Mouse (Mus musculus) right cerebral cortex, adult 2 months (tissue): Measurements from ENCODE around the gene Hic1.
A peak's percentile ranks its signal among the peaks of the same experiment; 100 is the strongest.

ENCODE experiments used
- DNase-seq, 2 experiments: peaks; one replicate each; pipeline ENCODE4 v3.0.0; 2021 to 2022; ENCODE audit warnings: low spot score in 2 of 2

The Hic1 gene

GRCm38 (mm10) chr11:75169405-75170080 lies at the start of gene Hic1:
Hic1 (minus strand) TSS chr11:75169519.
- no peak for DNase-seq

GRCm38 (mm10) chr11:75214081-75214950 lies 45.0 kb upstream of the Hic1 start:
- no peak for DNase-seq

DNA sequence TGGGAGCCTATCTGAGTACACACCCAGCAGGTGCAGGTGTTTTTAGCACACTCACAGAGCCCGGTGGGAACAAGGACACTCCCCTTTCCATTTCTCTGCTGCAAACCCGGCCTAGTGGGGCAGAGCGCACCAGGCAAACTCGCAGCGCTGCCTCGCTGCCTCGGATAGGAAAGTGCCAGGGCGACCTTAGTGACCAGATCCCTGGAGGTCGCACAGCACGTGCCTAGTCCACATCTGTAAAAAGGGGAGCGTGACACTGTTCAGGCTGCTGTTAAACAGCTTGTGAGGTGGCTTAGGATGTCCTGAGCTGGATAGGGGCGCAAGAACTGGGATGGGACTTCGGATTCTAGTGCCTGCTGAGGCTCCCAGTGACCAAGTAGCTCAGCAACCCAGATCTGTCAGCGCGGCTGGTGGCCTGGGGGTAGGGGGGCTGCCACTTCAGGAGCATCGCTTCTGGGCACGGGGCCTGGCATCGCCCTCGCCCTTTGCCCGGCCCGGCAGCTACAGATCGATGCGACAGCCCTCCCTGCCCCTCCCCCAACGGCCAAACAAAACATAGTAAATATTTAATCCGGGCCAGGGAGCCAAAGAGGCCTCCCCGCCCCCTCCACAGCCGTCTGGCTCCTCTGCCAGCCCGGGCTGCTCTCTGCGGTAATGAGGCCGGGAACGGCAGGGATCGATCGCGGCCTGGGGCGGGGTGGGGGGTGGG lies 44.2 kb upstream of the Hic1 start:
- no peak for DNase-seq

GRCm38 (mm10) chr11:75212876-75213275 lies 43.6 kb upstream of the Hic1 start:
- no peak for DNase-seq

DNA sequence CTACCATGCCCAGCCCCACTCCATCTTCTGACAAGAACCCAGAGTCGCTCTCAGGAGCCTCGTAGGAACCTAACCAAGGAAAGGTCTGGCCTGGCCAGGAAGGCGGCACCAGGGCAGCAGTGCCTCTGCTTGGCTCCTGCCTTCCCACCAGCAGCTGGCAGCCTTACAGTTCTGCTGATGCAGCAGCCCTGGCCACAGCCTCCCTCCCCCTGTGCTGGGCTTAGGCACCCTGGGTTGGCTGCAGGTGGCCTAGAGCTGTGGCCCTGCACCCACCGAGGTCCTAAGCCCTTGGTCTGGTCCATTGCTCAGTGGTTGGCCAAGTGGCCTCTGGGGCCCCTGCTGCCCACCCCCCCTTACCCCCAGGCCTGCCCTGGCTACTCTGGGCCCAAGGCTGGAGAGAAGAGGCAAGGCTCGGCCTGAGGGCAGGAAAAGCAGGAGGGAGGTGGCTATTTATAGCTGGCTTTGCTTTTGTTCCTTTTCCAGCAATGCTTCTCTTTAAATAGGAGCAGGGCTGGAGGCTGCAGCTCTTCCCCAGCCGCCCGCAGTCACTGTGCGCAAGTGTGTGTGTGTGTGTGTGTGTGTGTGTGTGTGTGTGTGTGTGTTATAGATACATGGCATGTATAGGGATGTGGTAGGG lies 42.8 kb upstream of the Hic1 start:
- no peak for DNase-seq

GRCm38 (mm10) chr11:75210755-75211154 lies 41.4 kb upstream of the Hic1 start:
- no peak for DNase-seq

DNA sequence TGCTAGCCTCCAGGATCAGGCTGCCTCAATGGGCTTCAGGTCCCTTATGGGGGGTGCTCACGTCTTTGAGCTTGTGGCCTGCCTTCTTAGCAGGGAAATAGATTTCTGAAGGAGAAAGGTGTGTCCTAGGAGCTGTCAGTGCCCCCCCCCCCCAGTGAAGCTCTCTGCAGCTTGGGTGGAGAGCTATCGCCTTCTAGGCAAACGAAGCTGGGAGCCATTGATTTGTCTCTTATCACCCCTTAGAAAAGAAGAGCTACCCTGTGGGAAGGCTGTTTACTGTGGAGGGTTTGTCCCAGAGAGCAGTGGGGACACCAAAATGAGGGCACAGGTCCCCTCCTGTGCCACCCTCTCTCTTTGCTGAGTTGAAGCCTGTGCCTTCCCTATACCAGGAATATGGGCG lies 40.8 kb upstream of the Hic1 start:
- no peak for DNase-seq

DNA sequence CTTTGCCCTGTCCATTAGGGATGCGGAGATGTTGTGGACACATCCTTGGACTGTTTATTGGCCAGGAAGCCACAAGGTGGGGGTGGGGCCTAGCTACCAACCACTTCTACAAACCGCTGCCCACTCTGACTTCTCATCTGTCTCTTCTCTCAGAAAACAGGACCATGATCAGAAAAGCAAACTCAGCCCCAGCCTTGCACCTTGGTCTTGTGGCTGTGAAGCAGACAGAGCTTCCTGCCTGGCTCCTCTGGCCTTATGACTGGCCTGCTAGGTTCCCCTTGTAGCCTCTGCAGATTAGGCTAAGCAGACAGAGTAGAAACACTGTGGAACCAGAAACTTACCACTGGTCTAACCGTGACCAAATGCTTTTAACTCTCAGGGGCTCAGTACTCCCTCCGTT lies 40.0 kb upstream of the Hic1 start:
- DNase-seq = no peak

DNA sequence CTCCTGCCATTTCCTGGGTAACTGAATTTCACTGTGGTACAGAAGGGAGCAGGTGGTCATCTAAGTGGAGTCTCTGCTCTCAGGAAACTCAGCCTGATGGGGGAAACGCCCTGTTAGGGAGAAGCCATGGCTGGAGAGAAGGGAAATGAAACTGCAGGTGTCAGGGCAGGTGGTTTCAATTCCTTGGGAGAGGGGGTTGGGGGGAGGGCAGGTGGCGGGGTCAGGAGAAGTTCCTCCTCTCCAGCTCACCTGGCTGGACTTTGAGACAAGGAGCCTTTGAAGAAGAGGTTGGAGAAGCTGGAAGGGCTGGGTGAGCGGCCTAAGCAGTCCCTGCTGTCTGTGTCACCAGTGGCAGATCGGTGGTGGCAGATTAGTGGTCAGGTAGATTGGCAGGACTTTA lies 37.0 kb upstream of the Hic1 start:
- no peak for DNase-seq

- no peak for DNase-seq
These were observed 35.2 kb upstream of the Hic1 start for GRCm38 (mm10) chr11:75204472-75204871.

DNA sequence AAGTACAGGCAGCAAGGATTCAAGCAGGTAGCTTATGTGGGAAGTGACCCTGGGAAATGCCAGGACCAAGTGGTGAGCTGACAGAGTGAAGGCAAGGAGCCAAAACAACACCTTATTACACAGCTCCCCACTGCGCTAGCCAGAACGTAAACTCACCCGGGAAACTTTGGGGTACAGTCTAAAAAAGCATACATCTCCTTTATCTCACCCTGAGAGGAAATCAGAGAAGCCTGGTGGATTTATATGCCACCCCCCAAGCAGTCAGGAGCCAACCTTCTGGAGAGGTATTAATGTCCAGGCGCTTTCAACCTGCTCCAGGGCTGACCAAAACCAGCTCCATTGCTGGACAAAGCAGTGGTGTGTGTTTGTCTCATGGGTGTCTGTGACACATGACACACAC lies 34.6 kb upstream of the Hic1 start:
- DNase-seq = no peak

GRCm38 (mm10) chr11:75201721-75202120 lies 32.4 kb upstream of the Hic1 start:
- DNase-seq = no peak

GRCm38 (mm10) chr11:75200935-75201334 lies 31.6 kb upstream of the Hic1 start:
- peak; percentile 85 to 86 for DNase-seq

DNA sequence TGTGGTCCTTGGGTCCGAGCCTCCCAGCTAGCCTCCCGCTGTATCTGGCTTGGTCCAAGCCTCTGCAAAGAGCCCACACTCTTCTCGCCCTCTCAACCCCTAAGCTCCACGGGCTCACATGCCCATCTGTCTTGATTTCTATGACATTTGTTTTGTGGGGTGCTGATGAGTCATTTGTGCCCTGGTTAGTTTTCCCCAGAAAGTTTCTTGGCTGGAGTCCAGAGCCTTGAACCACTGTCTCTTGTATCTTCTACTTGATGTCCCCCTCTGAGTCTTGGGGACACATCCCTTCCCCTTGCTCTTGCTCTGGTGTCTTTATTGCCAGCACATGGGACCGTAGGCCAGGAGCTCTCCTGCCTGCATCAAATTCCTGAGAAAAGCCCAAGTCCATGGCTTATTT lies 30.6 kb upstream of the Hic1 start:
- DNase-seq = peak in 1 of 2 experiments; percentile 17

DNA sequence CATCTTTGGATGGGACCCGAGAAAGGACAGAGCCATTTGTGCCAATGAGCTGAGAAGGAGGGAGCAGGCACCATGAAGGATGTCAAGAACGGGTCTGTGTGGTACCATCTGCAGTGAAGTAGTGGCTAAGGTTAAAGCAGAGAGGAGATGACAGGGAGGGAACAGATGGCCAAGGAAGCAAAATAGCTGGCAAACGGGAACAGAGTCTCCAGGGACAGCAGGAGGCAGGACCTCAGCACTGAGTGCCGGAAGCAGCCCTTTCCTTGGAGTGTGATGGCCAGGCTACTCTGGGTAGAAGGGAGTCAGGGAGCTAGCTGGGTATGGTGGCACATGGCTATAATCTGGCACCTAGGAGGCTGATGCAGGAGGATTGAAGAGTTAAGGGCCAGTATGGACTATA lies 29.5 kb upstream of the Hic1 start:
- no peak for DNase-seq

DNA sequence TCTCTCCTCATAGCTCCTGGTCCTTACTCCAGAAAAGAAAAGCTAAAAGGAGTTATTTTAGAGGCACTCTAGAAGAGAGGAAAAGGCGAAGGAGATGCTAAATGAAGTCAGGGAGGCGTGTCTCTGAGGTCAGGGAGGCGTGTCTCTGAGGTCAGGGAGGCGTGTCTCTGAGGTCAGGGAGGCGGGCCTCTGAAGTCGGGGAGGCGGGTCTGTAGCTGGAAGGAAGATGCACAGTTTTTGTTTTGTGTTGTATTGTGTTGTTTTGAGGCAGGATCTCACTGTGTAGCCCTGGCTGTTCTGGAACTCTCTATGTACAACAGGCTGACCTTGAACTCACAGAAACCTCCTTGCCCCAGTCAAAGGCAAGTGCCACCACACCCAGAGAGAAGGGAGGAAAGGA lies 28.6 kb upstream of the Hic1 start:
- no peak for DNase-seq

DNA sequence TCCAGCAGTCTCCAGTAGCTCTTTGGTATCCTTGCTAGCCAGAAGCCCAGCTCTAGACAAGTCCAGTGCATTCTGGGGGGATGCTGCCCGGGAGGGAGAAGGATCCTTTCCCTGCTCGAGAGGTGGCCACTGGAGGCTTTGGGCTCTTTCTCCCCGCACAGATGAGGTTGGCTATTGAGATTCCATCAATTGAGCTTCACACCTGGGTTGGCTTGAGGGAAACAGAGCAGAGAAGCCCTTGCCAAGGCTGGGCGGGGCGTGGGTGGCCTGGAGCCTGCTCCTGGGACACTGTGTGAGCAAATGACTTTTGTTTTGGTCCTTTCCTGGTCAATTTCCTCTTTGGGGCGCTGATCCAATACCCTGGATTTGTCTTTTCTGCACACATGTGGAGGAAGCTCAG lies 26.8 kb upstream of the Hic1 start:
- DNase-seq = no peak

- DNase-seq = no peak
These were observed 25.6 kb upstream of the Hic1 start for GRCm38 (mm10) chr11:75194850-75195461.

GRCm38 (mm10) chr11:75194121-75194849 lies 25.0 kb upstream of the Hic1 start:
- no peak for DNase-seq

- peak; percentile 64 to 73 for DNase-seq
These were observed 24.1 kb upstream of the Hic1 start, which contains the start of gene Rtn4rl1 for GRCm38 (mm10) chr11:75193256-75194071. Rtn4rl1 (plus strand) TSS chr11:75193783.
